Mouse (Mus musculus) left cerebral cortex, postnatal 4 days (tissue): ENCODE measurements around the gene Large1. TPM values are rescaled to one million over a fixed set of nuclear protein-coding genes. Genes with fewer than 3 reads are reported as not detected.
"Not testable (repeated sequence)": the region's sequence is repeated elsewhere in the genome, so short reads cannot be mapped to it uniquely, and the experiment has no call there.

Source experiments
- DNase-seq: peaks from one replicate; pipeline ENCODE4 v3.0.0-alpha.2; 2022
- intact Hi-C: fragments of 180-260 bp; cut with DNase I; formaldehyde crosslinking; loops from one replicate; pipeline ENCODE4 v1.15.1; 2025
- total RNA-seq, 2 experiments: library from RNA; stranded (reverse); gene quantifications; 2 replicates each; pipeline ENCODE4 v1.2.3; 2021

The Large1 gene
- total RNA-seq, 2 experiments from 2014 or later, result 122 to 123 TPM

- intact Hi-C loops, result no loop called here
Observed at GRCm38 (mm10) chr8:73188684-73189083, 164.7 kb downstream of the Large1 start.

GRCm38 (mm10) chr8:73187381-73187780, 166.0 kb downstream of the Large1 start:
- DNase-seq, result no peak

More at GRCm38 (mm10) chr8:73188684-73189083, 164.7 kb downstream of the Large1 start:
- no peak for DNase-seq

GRCm38 (mm10) chr8:73178434-73178833, 174.9 kb downstream of the Large1 start:
- intact Hi-C loops, result no loop called here
- no peak for DNase-seq

More at GRCm38 (mm10) chr8:73187381-73187780, 166.0 kb downstream of the Large1 start:
- intact Hi-C loops, result no loop called here

- intact Hi-C loops, result no loop called here
- DNase-seq, result no peak
Observed at GRCm38 (mm10) chr8:73172661-73173060, 180.7 kb downstream of the Large1 start.

GRCm38 (mm10) chr8:73161994-73162393, 191.3 kb downstream of the Large1 start:
- intact Hi-C loops, result no loop called here

GRCm38 (mm10) chr8:73161564-73161963, 191.8 kb downstream of the Large1 start:
- intact Hi-C loops, result no loop called here
- no peak for DNase-seq

More at GRCm38 (mm10) chr8:73161994-73162393, 191.3 kb downstream of the Large1 start:
- no peak for DNase-seq

GRCm38 (mm10) chr8:73160945-73161344, 192.4 kb downstream of the Large1 start:
- intact Hi-C loops, result no loop called here
- no peak for DNase-seq

- DNase-seq, result no peak
- intact Hi-C loops, result no loop called here
Observed at GRCm38 (mm10) chr8:73147236-73147635, 206.1 kb downstream of the Large1 start.

GRCm38 (mm10) chr8:73142660-73143395, 210.5 kb downstream of the Large1 start:
- DNase-seq, result no peak
- intact Hi-C loops, result no loop called here

GRCm38 (mm10) chr8:73135397-73135796, 217.9 kb downstream of the Large1 start:
- no peak for DNase-seq
- intact Hi-C loops, result no loop called here

- intact Hi-C loops, result no loop called here
- DNase-seq, result no peak
Observed at GRCm38 (mm10) chr8:73132080-73132479, 221.3 kb downstream of the Large1 start.

GRCm38 (mm10) chr8:73123864-73124499, 229.4 kb downstream of the Large1 start:
- no peak for DNase-seq
- intact Hi-C loops, result no loop called here

GRCm38 (mm10) chr8:73112332-73112895, 240.9 kb downstream of the Large1 start:
- DNase-seq, result no peak
- intact Hi-C loops, result no loop called here

GRCm38 (mm10) chr8:73104089-73104488, 249.3 kb downstream of the Large1 start:
- DNase-seq, result no peak
- intact Hi-C loops, result no loop called here

GRCm38 (mm10) chr8:73101069-73101468, 252.3 kb downstream of the Large1 start:
- intact Hi-C loops, result no loop called here
- no peak for DNase-seq

- intact Hi-C loops, result not testable (repeated sequence)
Observed at GRCm38 (mm10) chr8:73100607-73101006, 252.7 kb downstream of the Large1 start.

GRCm38 (mm10) chr8:73099542-73099941, 253.8 kb downstream of the Large1 start:
- intact Hi-C loops, result no loop called here
- no peak for DNase-seq

More at GRCm38 (mm10) chr8:73100607-73101006, 252.7 kb downstream of the Large1 start:
- not testable (repeated sequence) for DNase-seq

- no peak for DNase-seq
- intact Hi-C loops, result no loop called here
Observed at GRCm38 (mm10) chr8:73096952-73097351, 256.4 kb downstream of the Large1 start.

GRCm38 (mm10) chr8:73077746-73078145, 275.6 kb downstream of the Large1 start:
- intact Hi-C loops, DNase-seq: not testable (repeated sequence)

GRCm38 (mm10) chr8:73061410-73061809, 291.9 kb downstream of the Large1 start:
- DNase-seq, result no peak
- intact Hi-C loops, result no loop called here

- intact Hi-C loops, result no loop called here
- DNase-seq, result no peak
Observed at GRCm38 (mm10) chr8:73054726-73055125, 298.6 kb downstream of the Large1 start.

GRCm38 (mm10) chr8:73053878-73054277, 299.5 kb downstream of the Large1 start:
- intact Hi-C loops, result no loop called here
- DNase-seq, result no peak
